Mouse (Mus musculus) embryonic fibroblast, embryonic 13.5 days (primary cell): ENCODE data around the gene Ptpn23.

Experiments used
- CTCF ChIP-seq: IDR thresholded peaks from 2 replicates; pipeline ENCODE4 v1.5.1; 2011; ENCODE audit warnings: mild to moderate bottlenecking, control low read depth, low read length, moderate library complexity, borderline replicate concordance; ENCODE audit not compliant: insufficient read depth
- POLR2A ChIP-seq: IDR thresholded peaks from 2 replicates; pipeline ENCODE4 v1.6.1; 2011; ENCODE audit warnings: low read depth, mild to moderate bottlenecking, control low read depth, low read length, moderate library complexity

GRCm38 (mm10) chr9:110343805-110344204, 64.2 kb downstream of the Ptpn23 start:
- no peak for TF ChIP-seq CTCF
- TF ChIP-seq POLR2A: no peak
